Mouse (Mus musculus) megakaryocyte-erythroid progenitor cell, adult 5-6 weeks (primary cell): ENCODE measurements around the gene Gchfr. TPM values are rescaled to one million over a fixed set of nuclear protein-coding genes. Genes with fewer than 3 reads are reported as not detected.
A peak's percentile ranks its signal among the peaks of the same experiment; 100 is the strongest.

Experiments
- ATAC-seq: replicated peaks from 2 replicates; pipeline ENCODE4 v1.8.0; 2016; ENCODE audit warnings: mild to moderate bottlenecking, inconsistent platforms; ENCODE audit not compliant: severe bottlenecking, poor library complexity, low FRiP score, low TSS enrichment
- total RNA-seq, 2 experiments: library from RNA; stranded (forward) in 1 of 2; stranded (reverse) in 1 of 2; fragments of 200-1000, 215-1000 nt in 1 of 2; fragments of >200 nt in 1 of 2; fragmentation: Nextera tagmentation in 1 of 2; gene quantifications; 2 replicates each; pipeline ENCODE4 v1.2.3; 2014 to 2017

Gchfr gene
- total RNA-seq (2014; fragmentation: Nextera tagmentation), result 1.0 TPM in 1 of 2 replicates, not detected in the other
- not detected in 2 replicates for total RNA-seq (2017)

GRCm38 (mm10) chr2:119166901-119167865 is at the start of gene Gchfr:
Gchfr (plus strand) TSS chr2:119167773.
- ATAC-seq, result peak; percentile 53

- ATAC-seq, result peak; percentile 97
Measured at GRCm38 (mm10) chr2:119136346-119136898, 31.2 kb upstream of the Gchfr start.

- peak; percentile 74 for ATAC-seq
Measured at GRCm38 (mm10) chr2:119145199-119145598, 22.4 kb upstream of the Gchfr start.

GRCm38 (mm10) chr2:119146435-119146834 is 21.1 kb upstream of the Gchfr start:
- ATAC-seq, result no peak

- no peak for ATAC-seq
Measured at GRCm38 (mm10) chr2:119147160-119147678, 20.4 kb upstream of the Gchfr start.

- ATAC-seq, result no peak
Measured at GRCm38 (mm10) chr2:119147775-119148174, 19.8 kb upstream of the Gchfr start.

- no peak for ATAC-seq
Measured at GRCm38 (mm10) chr2:119152255-119152654, 15.3 kb upstream of the Gchfr start.

GRCm38 (mm10) chr2:119154683-119155082 is 12.9 kb upstream of the Gchfr start:
- peak; percentile 32; the same call in 1 of the 2 replicates for ATAC-seq

GRCm38 (mm10) chr2:119155388-119155787 is 12.2 kb upstream of the Gchfr start:
- ATAC-seq, result peak; percentile 92

GRCm38 (mm10) chr2:119156081-119156680 is 11.4 kb upstream of the Gchfr start:
- ATAC-seq, result peak; percentile 28; the same call in 1 of the 2 replicates

- ATAC-seq, result peak; percentile 63
Measured at GRCm38 (mm10) chr2:119156681-119157572, 10.6 kb upstream of the Gchfr start, which contains the start of gene Rmdn3. Rmdn3 (minus strand) TSS chr2:119157034.

- no peak for ATAC-seq
Measured at GRCm38 (mm10) chr2:119157836-119158235, 9.7 kb upstream of the Gchfr start.

GRCm38 (mm10) chr2:119161247-119161646 is 6.3 kb upstream of the Gchfr start:
- ATAC-seq, result no peak

- peak; percentile 20; the same call in 1 of the 2 replicates for ATAC-seq
Measured at GRCm38 (mm10) chr2:119163135-119163534, 4.4 kb upstream of the Gchfr start.

- ATAC-seq, result no peak
Measured at GRCm38 (mm10) chr2:119163999-119164398, 3.6 kb upstream of the Gchfr start.

- no peak for ATAC-seq
Measured at GRCm38 (mm10) chr2:119165401-119165800, 2.2 kb upstream of the Gchfr start.

GRCm38 (mm10) chr2:119167866-119168256 is 288 bp downstream of the Gchfr start:
- 0 out of 2 replicates have a peak, but pooled peaks have one; percentile 1 for ATAC-seq

- no peak for ATAC-seq
Measured at GRCm38 (mm10) chr2:119170282-119170681, 2.7 kb downstream of the Gchfr start.

GRCm38 (mm10) chr2:119171574-119171973 is 4.0 kb downstream of the Gchfr start:
- no peak for ATAC-seq
